Mouse (Mus musculus) hindbrain, embryonic 13.5 days (tissue): ENCODE measurements at regions not wholly inside any gene's neighbourhood (a gene's known extent, or its start where the extent isn't known, plus 50 kb on each side); places are given as distances from the start of the nearest gene placed in this dataset.

Experiments
- ATAC-seq: fragments of 200-750 bp; cut with Nextera tagmentation; 2 replicates; pipeline ENCODE4 v1.8.0; 2017; ENCODE audit warnings: moderate TSS enrichment; ENCODE audit not compliant: low FRiP score
- H3K27ac ChIP-seq: fragments of 300-500 bp; sonication (generic); 2 replicates; pipeline ENCODE4 v1.5.1; 2015; ENCODE audit warnings: inconsistent platforms, mild to moderate bottlenecking, moderate library complexity
- H3K27me3 ChIP-seq: fragments of 300-500 bp; sonication (generic); 2 replicates; pipeline ENCODE4 v1.6.1; 2015; ENCODE audit warnings: mild to moderate bottlenecking, inconsistent platforms
- H3K36me3 ChIP-seq: fragments of 300-500 bp; sonication (generic); 2 replicates; pipeline ENCODE4 v1.6.1; 2015; ENCODE audit warnings: mild to moderate bottlenecking, inconsistent platforms
- H3K4me1 ChIP-seq: fragments of 300-500 bp; sonication (generic); replicated peaks from 2 replicates; pipeline ENCODE4 v1.6.1; 2015; ENCODE audit warnings: inconsistent platforms
- H3K4me2 ChIP-seq: fragments of 300-500 bp; sonication (generic); 2 replicates; pipeline ENCODE4 v1.6.1; 2015; ENCODE audit warnings: inconsistent platforms, mild to moderate bottlenecking, moderate library complexity
- H3K4me3 ChIP-seq: fragments of 300-500 bp; sonication (generic); 2 replicates; pipeline ENCODE4 v1.5.1; 2015; ENCODE audit warnings: mild to moderate bottlenecking, inconsistent platforms
- H3K9ac ChIP-seq: fragments of 300-500 bp; sonication (generic); 2 replicates; pipeline ENCODE4 v1.6.1; 2015; ENCODE audit warnings: mild to moderate bottlenecking, inconsistent platforms
- H3K9me3 ChIP-seq: fragments of 300-500 bp; sonication (generic); 2 replicates; pipeline ENCODE4 v1.6.1; 2016; ENCODE audit warnings: inconsistent platforms
- WGBS: fragments of 180-500 bp; shearing (Covaris S2); methylation state at CpG from one replicate; pipeline ENCODE4 v1.1.7; 2015; 5-methylcytosine and 5-hydroxymethylcytosine counted together

DNA sequence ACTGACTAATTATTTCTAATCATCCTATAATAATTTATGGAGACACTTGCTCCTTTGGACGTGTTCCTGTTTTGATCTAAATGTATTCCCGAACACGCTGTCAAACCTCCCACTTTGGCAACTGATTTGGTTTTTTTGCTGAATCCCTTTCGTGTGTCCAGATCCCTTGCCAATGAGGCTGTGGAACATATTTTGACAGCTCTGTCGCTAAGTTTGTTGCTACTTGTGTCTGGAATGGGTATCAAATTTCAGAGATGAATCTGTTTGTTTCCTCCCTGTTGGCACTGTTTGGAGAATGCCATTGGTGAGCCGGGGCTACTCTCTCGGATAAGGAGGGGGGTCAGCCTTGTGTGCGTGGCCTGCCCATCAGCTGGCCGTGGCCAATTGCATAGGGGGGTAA, 277.2 kb upstream of the Tshz3 start:
- 82% methylated on average over 9 of the region's 9 CpGs for WGBS

GRCm38 (mm10) chr7:36449181-36449915, 248.6 kb upstream of the Tshz3 start:
- no peak overlapping the region for H3K4me3 ChIP-seq
- no peaks in the 10 kb centered on the region for H3K36me3 ChIP-seq
- H3K4me1 ChIP-seq = peaks cover 5% of the 10 kb centered on the region; the same call in 1 of the 2 replicates
- no peaks in the 10 kb centered on the region for H3K27me3 ChIP-seq
- no peak overlapping the region for H3K27ac ChIP-seq
- ATAC-seq = no peak
- H3K9ac ChIP-seq = no peak overlapping the region
- no peak overlapping the region for H3K4me2 ChIP-seq
- WGBS = 83% methylated on average over 6 of the region's 6 CpGs
- no peaks in the 10 kb centered on the region for H3K9me3 ChIP-seq

More for the DNA sequence above, 277.2 kb upstream of the Tshz3 start:
- no peak overlapping the region for H3K4me2 ChIP-seq
- H3K9me3 ChIP-seq = no peaks in the 10 kb centered on the region
- H3K27ac ChIP-seq = no peak overlapping the region
- no peak for ATAC-seq
- no peaks in the 10 kb centered on the region for H3K36me3 ChIP-seq
- H3K4me3 ChIP-seq = no peak overlapping the region
- H3K9ac ChIP-seq = no peak overlapping the region
- peaks cover 27% of the 10 kb centered on the region for H3K4me1 ChIP-seq
- no peaks in the 10 kb centered on the region for H3K27me3 ChIP-seq

DNA sequence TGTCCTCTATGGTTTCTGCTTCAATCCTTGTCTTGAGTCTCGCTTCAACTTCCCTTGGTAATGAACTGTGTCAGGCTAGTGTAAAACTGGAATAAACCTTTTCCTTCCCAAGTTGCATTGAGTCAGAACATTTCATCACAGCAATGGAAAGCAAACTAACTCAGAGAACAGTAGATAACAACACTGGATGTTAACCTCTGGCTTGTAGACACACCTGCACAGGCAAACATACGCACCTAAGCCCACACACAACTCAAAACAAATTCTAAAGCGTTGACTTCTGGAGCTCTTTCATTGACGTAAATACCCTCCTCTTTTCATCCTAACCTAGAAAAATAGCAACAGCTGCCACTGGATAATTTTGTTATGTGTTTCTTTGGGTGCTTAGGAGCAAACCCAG, 244.1 kb upstream of the Tshz3 start:
- Histone ChIP-seq H3K9me3 (no peaks in the 10 kb centered on the region), H3K4me3 (no peak overlapping the region)

DNA sequence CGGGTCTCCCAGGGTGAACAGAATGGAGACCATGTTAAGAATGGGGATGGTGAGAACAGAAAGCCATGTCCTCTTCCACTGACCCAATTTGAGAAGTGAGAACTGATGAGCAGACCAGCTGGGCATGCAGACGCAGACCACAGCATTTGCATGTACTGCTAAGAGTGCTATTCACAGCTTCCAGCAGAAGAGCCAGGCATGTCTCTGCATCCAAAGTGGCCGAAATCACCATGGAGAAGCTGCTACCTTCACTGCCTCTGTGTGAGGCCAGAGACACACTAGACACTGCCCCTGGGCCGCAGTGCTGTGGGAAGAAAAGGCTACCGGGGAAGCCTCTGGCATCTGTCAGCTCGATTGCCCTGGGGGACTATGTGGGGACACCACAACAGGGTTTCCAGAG, 241.8 kb upstream of the Tshz3 start:
- H3K9me3 ChIP-seq = no peaks in the 10 kb centered on the region
- H3K4me3 ChIP-seq = no peak overlapping the region
- WGBS = 72% methylated on average over 6 of the region's 6 CpGs
- no peak for ATAC-seq
- no peaks in the 10 kb centered on the region for H3K36me3 ChIP-seq
- no peak overlapping the region for H3K9ac ChIP-seq
- H3K27ac ChIP-seq = no peak overlapping the region
- no peaks in the 10 kb centered on the region for H3K4me1 ChIP-seq
- H3K27me3 ChIP-seq = no peaks in the 10 kb centered on the region
- H3K4me2 ChIP-seq = no peak overlapping the region

More for the DNA sequence above, 244.1 kb upstream of the Tshz3 start:
- H3K36me3 ChIP-seq = no peaks in the 10 kb centered on the region
- ATAC-seq = no peak
- no peaks in the 10 kb centered on the region for H3K4me1 ChIP-seq
- H3K27ac ChIP-seq = no peak overlapping the region
- no peaks in the 10 kb centered on the region for H3K27me3 ChIP-seq
- 96% methylated on average over 4 of the region's 4 CpGs for WGBS
- no peak overlapping the region for H3K4me2 ChIP-seq
- no peak overlapping the region for H3K9ac ChIP-seq

- 81% methylated on average over 5 of the region's 5 CpGs for WGBS
- H3K4me3 ChIP-seq = no peak overlapping the region
- ATAC-seq = no peak
- H3K4me1 ChIP-seq = no peaks in the 10 kb centered on the region
- H3K36me3 ChIP-seq = no peaks in the 10 kb centered on the region
- no peak overlapping the region for H3K27ac ChIP-seq
- no peaks in the 10 kb centered on the region for H3K27me3 ChIP-seq
- no peaks in the 10 kb centered on the region for H3K9me3 ChIP-seq
- H3K9ac ChIP-seq = no peak overlapping the region
- H3K4me2 ChIP-seq = no peak overlapping the region
Observed at GRCm38 (mm10) chr7:36462422-36462833, 235.5 kb upstream of the Tshz3 start.

DNA sequence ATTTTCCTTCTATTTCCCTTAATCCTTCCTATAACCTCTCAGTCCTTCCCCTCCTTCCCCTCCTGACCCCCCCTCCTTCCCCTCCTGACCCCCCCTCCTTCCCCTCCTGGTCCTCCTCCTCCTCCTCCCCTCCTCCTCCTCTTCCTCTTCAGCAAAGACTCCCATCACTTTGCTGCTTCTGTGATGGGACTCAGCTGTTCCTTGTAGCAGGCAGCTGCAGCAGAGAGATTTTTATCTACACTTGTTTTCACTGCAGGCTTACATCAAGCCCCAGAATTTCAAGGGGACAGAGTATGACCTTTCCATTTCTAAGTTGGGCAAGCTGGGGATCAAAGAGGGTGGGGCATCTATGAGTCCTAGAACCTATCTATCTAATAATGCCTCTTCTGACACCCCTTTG, 228.5 kb upstream of the Tshz3 start:
- H3K27me3 ChIP-seq = no peaks in the 10 kb centered on the region
- H3K36me3 ChIP-seq = no peaks in the 10 kb centered on the region
- H3K4me3 ChIP-seq = no peak overlapping the region
- H3K27ac ChIP-seq = no peak overlapping the region
- H3K9me3 ChIP-seq = no peaks in the 10 kb centered on the region
- no peak for ATAC-seq
- H3K9ac ChIP-seq = no peak overlapping the region
- no peaks in the 10 kb centered on the region for H3K4me1 ChIP-seq
- H3K4me2 ChIP-seq = no peak overlapping the region

- no peaks in the 10 kb centered on the region for H3K36me3 ChIP-seq
- ATAC-seq = no peak
- no peak overlapping the region for H3K9ac ChIP-seq
- H3K4me3 ChIP-seq = no peak overlapping the region
- WGBS = 81% methylated on average over 2 of the region's 2 CpGs
- H3K27me3 ChIP-seq = no peaks in the 10 kb centered on the region
- H3K9me3 ChIP-seq = no peaks in the 10 kb centered on the region
- no peak overlapping the region for H3K27ac ChIP-seq
- H3K4me2 ChIP-seq = no peak overlapping the region
- H3K4me1 ChIP-seq = peaks cover 15% of the 10 kb centered on the region
Observed at GRCm38 (mm10) chr7:36473532-36473931, 224.4 kb upstream of the Tshz3 start.

DNA sequence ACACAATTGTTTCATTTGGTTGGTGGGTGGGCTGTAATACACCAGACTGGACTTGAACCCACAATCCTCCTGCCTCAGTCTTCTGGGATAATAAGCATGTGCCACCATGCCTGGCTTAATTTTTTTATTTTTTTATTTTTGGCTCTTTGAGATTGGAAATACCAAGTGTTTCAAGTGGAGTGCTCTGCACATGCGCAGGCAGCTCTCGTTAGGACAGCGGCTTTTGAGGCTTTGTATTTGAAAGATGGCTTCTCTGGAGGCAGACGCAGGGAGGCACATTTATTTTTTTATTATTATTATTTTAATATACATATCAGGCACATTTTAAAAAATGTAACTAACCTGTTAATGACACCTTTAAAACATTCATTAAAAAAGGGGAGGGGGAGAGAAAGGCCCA, 221.5 kb upstream of the Tshz3 start:
- no peaks in the 10 kb centered on the region for H3K9me3 ChIP-seq
- no peaks in the 10 kb centered on the region for H3K36me3 ChIP-seq
- peak overlapping the region; percentile 36; the same call in 1 of the 2 replicates for H3K4me2 ChIP-seq
- 81% methylated on average over 4 of the region's 4 CpGs for WGBS
- no peak for ATAC-seq
- H3K9ac ChIP-seq = no peak overlapping the region
- 0 out of 2 replicates have a peak overlapping the region, but pooled peaks have one; percentile 12 for H3K4me3 ChIP-seq
- peaks cover 30% of the 10 kb centered on the region for H3K4me1 ChIP-seq
- H3K27me3 ChIP-seq = no peaks in the 10 kb centered on the region
- peak overlapping the region; percentile 76 for H3K27ac ChIP-seq

GRCm38 (mm10) chr7:36476851-36477644, 220.9 kb upstream of the Tshz3 start:
- H3K4me2 ChIP-seq = peak overlapping the region; percentile 36
- peaks cover 30% of the 10 kb centered on the region for H3K4me1 ChIP-seq
- no peaks in the 10 kb centered on the region for H3K36me3 ChIP-seq
- 60% methylated on average over 22 of the region's 22 CpGs for WGBS
- ATAC-seq = peak; percentile 44; the same call in 1 of the 2 replicates
- H3K9ac ChIP-seq = no peak overlapping the region
- peak overlapping the region; percentile 76 for H3K27ac ChIP-seq
- H3K27me3 ChIP-seq = no peaks in the 10 kb centered on the region
- H3K4me3 ChIP-seq = 0 out of 2 replicates have a peak overlapping the region, but pooled peaks have one; percentile 12
- H3K9me3 ChIP-seq = no peaks in the 10 kb centered on the region

DNA sequence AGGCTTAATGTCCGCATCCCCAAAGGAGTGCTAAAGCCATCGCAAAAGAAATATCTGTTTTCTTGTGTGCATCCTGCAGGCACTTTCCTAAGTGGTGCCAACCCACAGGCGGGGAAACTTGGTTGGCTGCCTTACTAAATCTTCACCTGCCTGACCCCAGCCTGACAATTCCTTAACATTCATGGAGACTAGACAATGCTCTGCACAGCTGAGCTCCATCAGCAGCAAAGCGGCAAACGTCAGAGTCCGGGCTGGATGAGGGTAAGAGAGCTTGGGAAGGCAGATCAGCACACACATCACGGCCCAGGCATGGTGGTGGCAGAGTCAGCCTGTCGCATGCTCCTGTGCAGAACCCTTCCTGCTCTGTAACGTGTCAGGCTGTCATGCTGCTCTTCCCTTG, 209.8 kb upstream of the Tshz3 start:
- no peak for ATAC-seq
- Histone ChIP-seq H3K36me3 (no peaks in the 10 kb centered on the region), H3K27ac (no peak overlapping the region), H3K27me3 (no peaks in the 10 kb centered on the region), H3K4me2 (no peak overlapping the region), H3K4me1 (no peaks in the 10 kb centered on the region), H3K4me3 (no peak overlapping the region), H3K9me3 (no peaks in the 10 kb centered on the region), H3K9ac (no peak overlapping the region)
- WGBS = 86% methylated on average over 9 of the region's 9 CpGs

GRCm38 (mm10) chr7:36491173-36491581, 206.7 kb upstream of the Tshz3 start:
- H3K9ac ChIP-seq = no peak overlapping the region

DNA sequence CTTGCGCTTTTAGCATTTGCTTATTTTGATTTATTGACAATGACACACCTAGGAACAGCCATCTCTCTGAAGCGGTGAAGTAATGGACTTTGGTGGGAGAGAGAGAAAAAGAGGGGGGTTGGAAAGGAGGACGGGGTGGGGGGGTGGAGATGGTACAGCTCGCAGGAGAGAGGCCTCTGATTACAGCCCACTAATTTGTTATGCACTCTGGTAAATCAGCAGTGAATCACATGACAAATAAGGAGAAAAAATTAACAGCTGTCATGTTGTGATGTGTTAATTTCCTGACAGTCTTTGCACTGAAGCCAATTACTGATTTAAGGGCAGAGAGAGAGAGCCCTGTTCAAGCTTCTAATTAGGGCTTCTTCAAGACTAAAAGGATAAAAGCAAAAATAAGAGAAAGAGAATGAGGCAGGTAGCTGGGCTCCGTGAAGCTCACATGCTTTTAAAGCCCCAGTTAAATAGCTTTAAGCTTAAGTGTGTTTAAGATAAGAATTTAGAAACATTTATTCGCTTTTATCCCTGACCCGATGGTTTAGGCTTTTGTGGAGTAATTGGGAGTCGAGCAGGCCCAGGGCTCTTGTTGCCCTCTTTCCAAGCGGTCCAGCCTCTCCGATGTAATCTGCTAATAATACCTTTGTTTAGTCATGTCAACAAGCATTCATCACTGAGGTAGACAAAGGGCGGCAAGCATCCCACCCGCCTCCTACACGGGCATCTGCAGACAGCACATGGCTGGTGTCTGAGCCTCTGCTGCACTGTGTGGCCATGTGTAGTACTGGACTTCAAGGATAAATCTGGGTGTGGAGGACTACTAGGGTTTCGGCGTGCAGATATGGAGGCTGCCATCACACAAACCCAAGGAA, 193.7 kb upstream of the Tshz3 start:
- no peak overlapping the region for H3K9ac ChIP-seq
- no peak overlapping the region for H3K4me3 ChIP-seq
- no peak overlapping the region for H3K27ac ChIP-seq
- H3K27me3 ChIP-seq = no peaks in the 10 kb centered on the region
- H3K4me2 ChIP-seq = no peak overlapping the region
- 58% methylated on average over 15 of the region's 15 CpGs for WGBS
- no peaks in the 10 kb centered on the region for H3K36me3 ChIP-seq
- peaks cover 9% of the 10 kb centered on the region for H3K4me1 ChIP-seq
- ATAC-seq = peak; percentile 66; the same call in 1 of the 2 replicates
- no peaks in the 10 kb centered on the region for H3K9me3 ChIP-seq

More at GRCm38 (mm10) chr7:36491173-36491581, 206.7 kb upstream of the Tshz3 start:
- WGBS = 79% methylated on average over 10 of the region's 10 CpGs
- no peaks in the 10 kb centered on the region for H3K4me1 ChIP-seq
- no peak for ATAC-seq
- H3K4me3 ChIP-seq = no peak overlapping the region
- H3K27me3 ChIP-seq = no peaks in the 10 kb centered on the region; the same call in 1 of the 2 replicates
- H3K4me2 ChIP-seq = no peak overlapping the region
- no peaks in the 10 kb centered on the region for H3K9me3 ChIP-seq
- H3K27ac ChIP-seq = no peak overlapping the region
- H3K36me3 ChIP-seq = no peaks in the 10 kb centered on the region
